Mouse (Mus musculus) ES-E14 (cell line): ENCODE data around the gene Mafb.

Experiments used
- CHD2 ChIP-seq: IDR thresholded peaks from 2 replicates; pipeline ENCODE4 v1.6.1; 2014; ENCODE audit warnings: mild to moderate bottlenecking, low read depth, low read length, inconsistent platforms
- HCFC1 ChIP-seq: IDR thresholded peaks from 2 replicates; pipeline ENCODE4 v1.6.1; 2012; ENCODE audit warnings: low read length, inconsistent platforms, borderline replicate concordance; ENCODE audit not compliant: insufficient read depth
- MAFK ChIP-seq: IDR thresholded peaks from 2 replicates; pipeline ENCODE4 v1.6.1; 2014; ENCODE audit warnings: mild to moderate bottlenecking, low read depth, low read length, inconsistent platforms; ENCODE audit not compliant: insufficient read depth

- TF ChIP-seq HCFC1 (no peak), CHD2 (no peak), MAFK (no peak)
These were observed 34.1 kb downstream of the Mafb start for GRCm38 (mm10) chr2:160332516-160333325.
